Mouse (Mus musculus) embryonic facial prominence, embryonic 13.5 days (tissue): ENCODE results near the gene Brip1. TPM values are rescaled to one million over a fixed set of nuclear protein-coding genes. Genes with fewer than 3 reads are reported as not detected.

Source experiments
- ATAC-seq: fragments of 200-750 bp; cut with Nextera tagmentation; 2 replicates; pipeline ENCODE4 v1.8.0; 2017; ENCODE audit warnings: low read depth; ENCODE audit not compliant: insufficient number of reproducible peaks, insufficient read depth, low FRiP score, low TSS enrichment
- H3K27ac ChIP-seq: fragments of 300-500 bp; sonication (generic); 2 replicates; pipeline ENCODE4 v1.5.1; 2015; ENCODE audit warnings: moderate library complexity, mild to moderate bottlenecking, inconsistent platforms
- H3K27me3 ChIP-seq: fragments of 300-500 bp; sonication (generic); 2 replicates; pipeline ENCODE4 v1.6.1; 2015; ENCODE audit warnings: mild to moderate bottlenecking, inconsistent platforms
- H3K36me3 ChIP-seq: fragments of 300-500 bp; sonication (generic); 2 replicates; pipeline ENCODE4 v1.6.1; 2015; ENCODE audit warnings: mild to moderate bottlenecking, inconsistent platforms
- H3K4me1 ChIP-seq: fragments of 300-500 bp; sonication (generic); 2 replicates; pipeline ENCODE4 v1.6.1; 2015; ENCODE audit warnings: inconsistent platforms
- H3K4me2 ChIP-seq: fragments of 300-500 bp; sonication (generic); 2 replicates; pipeline ENCODE4 v1.6.1; 2015; ENCODE audit warnings: moderate library complexity, mild to moderate bottlenecking, inconsistent platforms
- H3K4me3 ChIP-seq: fragments of 300-500 bp; sonication (generic); 2 replicates; pipeline ENCODE4 v1.5.1; 2015; ENCODE audit warnings: mild to moderate bottlenecking, inconsistent platforms
- H3K9ac ChIP-seq: fragments of 300-500 bp; sonication (generic); 2 replicates; pipeline ENCODE4 v1.6.1; 2015; ENCODE audit warnings: mild to moderate bottlenecking, inconsistent platforms
- H3K9me3 ChIP-seq: fragments of 300-500 bp; sonication (generic); 2 replicates; pipeline ENCODE4 v1.6.1; 2016; ENCODE audit warnings: inconsistent platforms
- WGBS: fragments of 180-500 bp; shearing (Covaris S2); methylation state at CpG from one replicate; pipeline ENCODE4 v1.1.7; 2015; ENCODE audit warnings: mixed read lengths; 5-methylcytosine and 5-hydroxymethylcytosine counted together
- polyA plus RNA-seq: library from polyadenylated mRNA; unstranded; fragments of >200 nt; fragmentation: Nextera tagmentation; extraction: Ambion mirVana; gene quantifications from 2 replicates; pipeline ENCODE4 v1.2.1, GENCODE M21; 2015

The Brip1 gene
- polyA plus RNA-seq, 1 experiment from 2014 or later = 11.1 TPM

- Histone ChIP-seq H3K27ac (no peak overlapping the region), H3K27me3 (no peaks in the 10 kb centered on the region), H3K9ac (no peak overlapping the region), H3K9me3 (no peaks in the 10 kb centered on the region), H3K36me3 (no peaks in the 10 kb centered on the region), H3K4me1 (peaks cover 9% of the 10 kb centered on the region), H3K4me2 (no peak overlapping the region), H3K4me3 (no peak overlapping the region)
- WGBS = 35% methylated on average over 1 of the region's 1 CpGs
- ATAC-seq = no peak
Measured at GRCm38 (mm10) chr11:86020033-86020432, 181.0 kb downstream of the Brip1 start.

GRCm38 (mm10) chr11:86016242-86016641, 184.8 kb downstream of the Brip1 start:
- no peak overlapping the region for H3K4me3 ChIP-seq
- H3K4me1 ChIP-seq = no peaks in the 10 kb centered on the region
- no peaks in the 10 kb centered on the region for H3K9me3 ChIP-seq
- no peaks in the 10 kb centered on the region for H3K36me3 ChIP-seq
- H3K9ac ChIP-seq = no peak overlapping the region
- H3K27me3 ChIP-seq = no peaks in the 10 kb centered on the region
- H3K27ac ChIP-seq = no peak overlapping the region
- ATAC-seq = no peak
- no peak overlapping the region for H3K4me2 ChIP-seq
- 79% methylated on average over 11 of the region's 11 CpGs for WGBS

GRCm38 (mm10) chr11:86013087-86013486, 187.9 kb downstream of the Brip1 start:
- no peaks in the 10 kb centered on the region for H3K36me3 ChIP-seq
- no peak overlapping the region for H3K4me3 ChIP-seq
- H3K27me3 ChIP-seq = no peaks in the 10 kb centered on the region
- no peaks in the 10 kb centered on the region for H3K9me3 ChIP-seq
- no peak for ATAC-seq
- no peak overlapping the region for H3K27ac ChIP-seq
- no peaks in the 10 kb centered on the region for H3K4me1 ChIP-seq
- H3K4me2 ChIP-seq = no peak overlapping the region
- 65% methylated on average over 2 of the region's 2 CpGs for WGBS
- no peak overlapping the region for H3K9ac ChIP-seq

GRCm38 (mm10) chr11:86010458-86010857, 190.5 kb downstream of the Brip1 start:
- Histone ChIP-seq H3K4me2 (no peak overlapping the region), H3K27ac (no peak overlapping the region), H3K4me3 (no peak overlapping the region), H3K36me3 (no peaks in the 10 kb centered on the region), H3K9me3 (no peaks in the 10 kb centered on the region), H3K4me1 (no peaks in the 10 kb centered on the region), H3K9ac (no peak overlapping the region), H3K27me3 (no peaks in the 10 kb centered on the region)
- WGBS = 83% methylated on average over 4 of the region's 4 CpGs
- no peak for ATAC-seq

- no peak overlapping the region for H3K27ac ChIP-seq
- ATAC-seq = no peak
- H3K9me3 ChIP-seq = no peaks in the 10 kb centered on the region
- no peak overlapping the region for H3K4me2 ChIP-seq
- H3K36me3 ChIP-seq = no peaks in the 10 kb centered on the region
- 74% methylated on average over 10 of the region's 10 CpGs for WGBS
- H3K4me1 ChIP-seq = no peaks in the 10 kb centered on the region
- no peaks in the 10 kb centered on the region for H3K27me3 ChIP-seq
- no peak overlapping the region for H3K9ac ChIP-seq
- no peak overlapping the region for H3K4me3 ChIP-seq
Measured at GRCm38 (mm10) chr11:86008211-86008905, 192.6 kb downstream of the Brip1 start.

Other genes starting within 250 kb of the Brip1 start
- 31.7 and 38.8 TPM in 2 replicates for gene Ints2, start 56.4 kb upstream of the Brip1 start, polyA plus RNA-seq
- 11.6 and 12.3 TPM in 2 replicates for gene Med13, start 156.4 kb upstream of the Brip1 start, polyA plus RNA-seq